ENCODE assay signal across 9 mouse cellular contexts in genomic region chr19:33102008-33102782, GRCm38 (mm10).
DNase-seq lines count a peak whose midpoint lies in the region; ATAC-seq and TF ChIP-seq lines count a peak whose summit lies in the region.
"Had no signal": no experiment of that assay in that cellular context is flagged by ENCODE, and none has a peak within 500 bp of the region (broad histone marks: within the 10 kb centered on the region; RNA-seq: fewer than 3 reads in every experiment).

No protein-coding gene starts in this region.

- peak overlapping the region; percentile 31 for H3K27ac ChIP-seq in lung, embryonic 15.5 days
- 0 out of 2 replicates have a peak overlapping the region, but pooled peaks have one; percentile 28 for H3K27ac ChIP-seq in hindbrain, embryonic 14.5 days
- peak overlapping the region; percentile 67 for H3K27ac ChIP-seq in midbrain, postnatal 0 days (ENCODE audit: low read depth, low read length)
- H3K27ac ChIP-seq: stomach, embryonic 15.5 days had no signal

- CTCF ChIA-PET in Patski (lab: Charles Lee): interaction anchor here (1.0 to 1.3 kb wide), 4 partner anchors 9 to 36 kb away, joined by 3 to 4 read pairs (median 4); no protein-coding TSS in a partner anchor

- no peaks in the 10 kb centered on the region for H3K9me3 ChIP-seq in lung, embryonic 15.5 days
- H3K9me3 ChIP-seq in hindbrain, embryonic 14.5 days (ENCODE audit: control insufficient read depth, low read length): no peaks in the 10 kb centered on the region
- no peaks in the 10 kb centered on the region for H3K9me3 ChIP-seq in midbrain, postnatal 0 days (ENCODE audit: low read length)
- H3K9me3 ChIP-seq: stomach, embryonic 15.5 days had no signal

- no peak for DNase-seq in lung, postnatal 4 days
- no peak for DNase-seq in Patski (ENCODE audit: low read depth, low spot score)
- DNase-seq in hindbrain, embryonic 14.5 days (ENCODE audit: low spot score): no peak
- DNase-seq in midbrain, postnatal 0 days (ENCODE audit: low spot score): peak; percentile 55
- no peak for DNase-seq in cerebellum, postnatal 10 days
- DNase-seq: cerebellum, adult 11-12 months had no signal

- in situ Hi-C loops in Patski (cut with MboI; ENCODE audit: low pct_unique_long_range_greater_than_20kb): no loop called here

- H3K4me1 ChIP-seq in lung, embryonic 15.5 days: peaks cover 16% of the 10 kb centered on the region
- H3K4me1 ChIP-seq in hindbrain, embryonic 14.5 days (replicated peaks; ENCODE audit: control insufficient read depth, insufficient read depth, low read length): 0 out of 2 replicates have a peak, but pooled peaks cover 2% of the 10 kb centered on the region
- H3K4me1 ChIP-seq in midbrain, postnatal 0 days (ENCODE audit: insufficient read depth, low read length): 0 out of 2 replicates have a peak, but pooled peaks cover 4% of the 10 kb centered on the region

- no peak for TF ChIP-seq CTCF in Patski (IDR thresholded peaks at IDR 0.05)
- no peak for TF ChIP-seq CTCF in midbrain, postnatal 0 days (IDR thresholded peaks at IDR 0.05)

- H3K36me3 ChIP-seq in lung, embryonic 15.5 days: no peaks in the 10 kb centered on the region
- no peaks in the 10 kb centered on the region for H3K36me3 ChIP-seq in hindbrain, embryonic 14.5 days (replicated peaks; ENCODE audit: control insufficient read depth, insufficient read depth)
- no peaks in the 10 kb centered on the region for H3K36me3 ChIP-seq in midbrain, postnatal 0 days (ENCODE audit: insufficient read depth, low read length)
- H3K36me3 ChIP-seq: stomach, embryonic 15.5 days had no signal

- no peak overlapping the region for H3K4me3 ChIP-seq in lung, embryonic 15.5 days
- H3K4me3 ChIP-seq in hindbrain, embryonic 14.5 days (replicated peaks; ENCODE audit: low read length): no peak overlapping the region
- no peak overlapping the region for H3K4me3 ChIP-seq in midbrain, postnatal 0 days (ENCODE audit: low read depth, low read length)
- H3K4me3 ChIP-seq: stomach, embryonic 15.5 days had no signal

- 54% methylated on average over 7 of the region's 7 CpGs for WGBS in lung, embryonic 15.5 days
- 65% methylated on average over 7 of the region's 7 CpGs for WGBS in hindbrain, embryonic 14.5 days
- 50% methylated on average over 7 of the region's 7 CpGs for WGBS in midbrain, postnatal 0 days

- POLR2A ChIA-PET in Patski (lab: Charles Lee): no interaction called here

- no peak overlapping the region for H3K4me2 ChIP-seq in lung, embryonic 15.5 days
- no peak overlapping the region for H3K4me2 ChIP-seq in hindbrain, embryonic 14.5 days (replicated peaks)
- H3K4me2 ChIP-seq in midbrain, postnatal 0 days (ENCODE audit: low read depth, low read length, poor library complexity, severe bottlenecking): no peak overlapping the region
- H3K4me2 ChIP-seq: stomach, embryonic 15.5 days had no signal

- no peak overlapping the region for H3K9ac ChIP-seq in lung, embryonic 15.5 days
- no peak overlapping the region for H3K9ac ChIP-seq in hindbrain, embryonic 14.5 days
- H3K9ac ChIP-seq in midbrain, postnatal 0 days (replicated peaks; ENCODE audit: low read length, poor library complexity, severe bottlenecking): no peak overlapping the region
- H3K9ac ChIP-seq: stomach, embryonic 15.5 days had no signal

- peak; percentile 17; the same call in 1 of the 2 replicates for ATAC-seq in lung, embryonic 15.5 days (ENCODE audit: borderline replicate concordance, extremely low read depth, low FRiP score, low TSS enrichment)
- peak; percentile 51 for ATAC-seq in Patski
- ATAC-seq in hindbrain, embryonic 14.5 days (ENCODE audit: low FRiP score): 0 out of 2 replicates have a peak, but pooled peaks have one; percentile 13
- ATAC-seq in midbrain, postnatal 0 days (ENCODE audit: low FRiP score): peak; percentile 85
- ATAC-seq in cerebellum, adult (ENCODE audit: insufficient number of reproducible peaks, low FRiP score, low TSS enrichment): no peak

- H3K27me3 ChIP-seq in lung, embryonic 15.5 days: no peaks in the 10 kb centered on the region
- H3K27me3 ChIP-seq in Patski: no peaks in the 10 kb centered on the region
- H3K27me3 ChIP-seq in hindbrain, embryonic 14.5 days (ENCODE audit: control insufficient read depth, insufficient read depth, low read length): no peaks in the 10 kb centered on the region
- no peaks in the 10 kb centered on the region for H3K27me3 ChIP-seq in midbrain, postnatal 0 days (ENCODE audit: insufficient read depth, low read length)
- H3K27me3 ChIP-seq: stomach, embryonic 15.5 days had no signal
